Mouse (Mus musculus) central nervous system, embryonic 18 days (tissue): ENCODE measurements around the gene Lrig3. TPM values are rescaled to one million over a fixed set of nuclear protein-coding genes. Genes with fewer than 3 reads are reported as not detected.

Experiments used
- polyA plus RNA-seq: library from polyadenylated mRNA; depleted of rRNA; stranded (reverse); fragments of >200 nt; gene quantifications from 2 replicates; pipeline ENCODE4 v1.2.3, GENCODE M21; 2012; rRNA removed

The Lrig3 gene
- 3.4 and 4.2 TPM in 2 replicates for polyA plus RNA-seq

DNA sequence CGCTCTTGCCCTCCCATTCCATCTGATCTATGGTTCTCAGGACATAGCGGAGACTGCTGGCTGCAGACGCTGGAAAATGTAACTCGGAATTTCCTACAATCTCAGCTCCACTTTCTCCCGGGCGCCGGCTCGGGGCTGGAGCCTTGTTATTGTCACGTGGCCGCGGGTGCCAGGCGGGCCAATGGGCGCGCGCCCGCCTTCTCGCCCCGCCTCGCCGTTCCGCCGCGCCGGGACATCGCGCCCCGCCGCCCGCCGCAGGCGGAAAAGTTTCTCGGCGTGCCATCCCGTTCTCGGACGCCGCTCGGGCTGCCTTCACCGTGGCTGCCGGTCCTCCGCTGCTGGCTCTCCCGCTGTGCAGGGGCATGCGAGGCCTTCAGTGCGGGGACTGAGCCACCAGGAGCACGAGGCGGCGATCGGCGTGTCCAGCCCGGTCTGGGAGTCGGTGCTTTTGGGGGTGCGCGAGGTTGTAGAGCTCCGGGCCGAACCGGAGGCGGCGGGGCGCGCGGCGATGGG, at the start of gene Lrig3:
TSS of gene Lrig3 (plus strand) at position 201 of the 513 bp plus-strand sequence.

